Mouse (Mus musculus) CH12.LX (cell line): ENCODE measurements at regions not wholly inside any gene's neighbourhood (a gene's known extent, or its start where the extent isn't known, plus 50 kb on each side); places are given as distances from the start of the nearest gene placed in this dataset.

Experiments used
- BHLHE40 ChIP-seq: IDR thresholded peaks from 2 replicates; pipeline ENCODE4 v1.6.1; 2011; ENCODE audit warnings: mild to moderate bottlenecking, low read depth, low read length, improper control_type of control experiment
- CTCF ChIP-seq, 2 experiments: IDR thresholded peaks in 1 of 2; conservative IDR thresholded peaks in 1 of 2; 2 replicates each; pipeline ENCODE4 v1.5.1; 2011 to 2012; ENCODE audit warnings: low read depth in 2 of 2, low read length in 2 of 2, improper control_type of control experiment in 1 of 2, inconsistent platforms in 1 of 2, mild to moderate bottlenecking in 1 of 2, moderate library complexity in 1 of 2
- EP300 ChIP-seq: IDR thresholded peaks from 2 replicates; pipeline ENCODE4 v1.6.1; 2011; ENCODE audit warnings: low read length, improper control_type of control experiment
- IRF4 ChIP-seq: IDR thresholded peaks from 2 replicates; pipeline ENCODE4 v1.6.1; 2014; ENCODE audit warnings: low read depth, mild to moderate bottlenecking, inconsistent platforms, low read length, improper control_type of control experiment
- MAFK ChIP-seq: IDR thresholded peaks from 2 replicates; pipeline ENCODE4 v1.6.1; 2011; ENCODE audit warnings: low read length, improper control_type of control experiment; ENCODE audit not compliant: insufficient replicate concordance
- POLR2AphosphoS2 ChIP-seq: IDR thresholded peaks from 2 replicates; pipeline ENCODE4 v1.6.1; 2011; ENCODE audit warnings: low read depth, low read length, improper control_type of control experiment
- RAD21 ChIP-seq: IDR thresholded peaks from 2 replicates; pipeline ENCODE4 v1.6.1; 2011; ENCODE audit warnings: low read depth, mild to moderate bottlenecking, low read length, improper control_type of control experiment, moderate library complexity
- RCOR1 ChIP-seq: conservative IDR thresholded peaks from 2 replicates; pipeline ENCODE4 v1.6.1; 2012; ENCODE audit warnings: low read depth, mild to moderate bottlenecking, inconsistent platforms, low read length, improper control_type of control experiment
- USF2 ChIP-seq: conservative IDR thresholded peaks from 2 replicates; pipeline ENCODE4 v1.6.1; 2011; ENCODE audit warnings: low read depth, low read length, improper control_type of control experiment
- ZC3H11A ChIP-seq: IDR thresholded peaks from 2 replicates; pipeline ENCODE4 v1.6.1; 2012; ENCODE audit warnings: low read depth, mild to moderate bottlenecking, inconsistent platforms, low read length, improper control_type of control experiment
- ZKSCAN1 ChIP-seq: IDR thresholded peaks from 2 replicates; pipeline ENCODE4 v1.6.1; 2012; ENCODE audit warnings: low read depth, inconsistent platforms, low read length, improper control_type of control experiment, borderline replicate concordance

DNA sequence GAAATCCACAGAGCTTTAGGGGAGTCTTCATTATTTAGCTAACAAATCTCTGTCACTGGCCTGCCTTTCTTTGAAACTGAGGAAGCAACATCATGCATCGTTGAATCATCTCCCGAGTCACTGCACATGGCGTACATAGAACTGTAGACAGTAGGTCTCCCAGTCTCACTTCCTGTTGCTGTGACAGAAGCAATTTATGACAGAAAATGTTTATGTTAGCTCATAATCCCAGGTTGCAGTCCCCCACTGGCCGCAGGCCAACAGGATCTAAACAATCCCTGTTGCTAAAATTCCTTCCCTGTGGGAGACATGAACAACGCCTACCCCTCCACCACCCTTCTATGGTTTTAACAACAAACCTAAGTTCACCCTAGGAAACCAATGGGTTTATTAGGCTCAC is 118.0 kb downstream of the Psat1 start:
- TF ChIP-seq CTCF (conservative IDR thresholded peaks at IDR 0.05 in 1 of 2, IDR thresholded peaks at IDR 0.05 in 1 of 2; ENCODE audit: low read depth in 2 of 2, low read length in 2 of 2): no peak
- no peak for TF ChIP-seq BHLHE40
- no peak for TF ChIP-seq RAD21
- no peak for TF ChIP-seq ZC3H11A
- no peak for TF ChIP-seq ZKSCAN1
- TF ChIP-seq EP300: no peak
- no peak for TF ChIP-seq POLR2AphosphoS2
- no peak for TF ChIP-seq IRF4
- no peak for TF ChIP-seq MAFK
- TF ChIP-seq RCOR1: no peak
- TF ChIP-seq USF2: no peak
